Mouse (Mus musculus) heart, embryonic 11.5 days (tissue): ENCODE results near the gene Glis2. TPM values are rescaled to one million over a fixed set of nuclear protein-coding genes. Genes with fewer than 3 reads are reported as not detected.

Experiments used
- ATAC-seq: fragments of 200-750 bp; cut with Nextera tagmentation; replicated peaks from 2 replicates; pipeline ENCODE4 v1.8.0; 2017; ENCODE audit warnings: moderate library complexity; ENCODE audit not compliant: insufficient number of reproducible peaks, low FRiP score, low TSS enrichment
- H3K27ac ChIP-seq: fragments of 300-500 bp; sonication (generic); 2 replicates; pipeline ENCODE4 v1.5.1; 2014; ENCODE audit warnings: mild to moderate bottlenecking, low read depth, low read length
- H3K27me3 ChIP-seq: fragments of 300-500 bp; sonication (generic); 2 replicates; pipeline ENCODE4 v1.6.1; 2014; ENCODE audit warnings: mild to moderate bottlenecking, low read length, mixed read lengths; ENCODE audit not compliant: control insufficient read depth, insufficient read depth
- H3K36me3 ChIP-seq: fragments of 300-500 bp; sonication (generic); 2 replicates; pipeline ENCODE4 v1.6.1; 2014; ENCODE audit warnings: mild to moderate bottlenecking, low read length, moderate library complexity, mixed read lengths; ENCODE audit not compliant: control insufficient read depth, insufficient read depth
- H3K4me1 ChIP-seq: fragments of 300-500 bp; sonication (generic); 2 replicates; pipeline ENCODE4 v1.6.1; 2014; ENCODE audit warnings: low read length; ENCODE audit not compliant: control insufficient read depth, insufficient read depth
- H3K4me2 ChIP-seq: fragments of 300-500 bp; sonication (generic); 2 replicates; pipeline ENCODE4 v1.6.1; 2014; ENCODE audit warnings: mild to moderate bottlenecking, moderate library complexity
- H3K4me3 ChIP-seq: fragments of 300-500 bp; sonication (generic); 2 replicates; pipeline ENCODE4 v1.5.1; 2014; ENCODE audit warnings: low read depth, low read length
- H3K9ac ChIP-seq: fragments of 300-500 bp; sonication (generic); 2 replicates; pipeline ENCODE4 v1.6.1; 2014; ENCODE audit warnings: mild to moderate bottlenecking, low read depth, low read length, moderate library complexity
- H3K9me3 ChIP-seq: fragments of 300-500 bp; sonication (generic); replicated peaks from 2 replicates; pipeline ENCODE4 v1.6.1; 2016; ENCODE audit warnings: low read length; ENCODE audit not compliant: control insufficient read depth
- WGBS: fragments of 180-500 bp; shearing (Covaris S2); extraction: QIAGEN DNeasy Blood & Tissue Kit; methylation state at CpG from one replicate; pipeline ENCODE4 v1.1.7; 2014; ENCODE audit not compliant: insufficient replicate concordance; 5-methylcytosine and 5-hydroxymethylcytosine counted together
- polyA plus RNA-seq: library from polyadenylated mRNA; unstranded; fragments of >200 nt; fragmentation: Nextera tagmentation; extraction: Ambion mirVana; gene quantifications from 2 replicates; pipeline ENCODE4 v1.2.1, GENCODE M21; 2014

The Glis2 gene
- 19.3 and 23.3 TPM in 2 replicates for polyA plus RNA-seq

- peak; percentile 82 for ATAC-seq
- Histone ChIP-seq H3K27ac (peak within 1 kb of the TSS; percentile 95), H3K4me1 (peaks cover 55% of the 10 kb centered on the region), H3K4me2 (peak within 1 kb of the TSS; percentile 98), H3K36me3 (peaks cover 5% of the 10 kb centered on the region), H3K9me3 (no peaks in the 10 kb centered on the region), H3K27me3 (no peaks in the 10 kb centered on the region), H3K4me3 (peak within 1 kb of the TSS; percentile 91), H3K9ac (peak within 1 kb of the TSS; percentile 95)
- 2% methylated on average over 25 of the region's 74 CpGs for WGBS
Measured at GRCm38 (mm10) chr16:4593971-4594813, at the start of gene Glis2. Glis2 (plus strand) TSS chr16:4594713.

- H3K27ac ChIP-seq = no peak overlapping the region
- peaks cover 2% of the 10 kb centered on the region; the same call in 1 of the 2 replicates for H3K4me1 ChIP-seq
- peaks cover 8% of the 10 kb centered on the region; the same call in 1 of the 2 replicates for H3K36me3 ChIP-seq
- H3K4me2 ChIP-seq = no peak overlapping the region
- no peaks in the 10 kb centered on the region for H3K27me3 ChIP-seq
- H3K9me3 ChIP-seq = no peaks in the 10 kb centered on the region
- ATAC-seq = no peak
- WGBS = 60% methylated on average over 9 of the region's 9 CpGs
- no peak overlapping the region for H3K4me3 ChIP-seq
- H3K9ac ChIP-seq = no peak overlapping the region
Measured at GRCm38 (mm10) chr16:4544845-4545244, 49.7 kb upstream of the Glis2 start.

- Histone ChIP-seq H3K9me3 (no peaks in the 10 kb centered on the region), H3K9ac (no peak overlapping the region), H3K27me3 (no peaks in the 10 kb centered on the region), H3K4me1 (peaks cover 9% of the 10 kb centered on the region), H3K36me3 (peaks cover 12% of the 10 kb centered on the region), H3K27ac (no peak overlapping the region), H3K4me2 (no peak overlapping the region), H3K4me3 (no peak overlapping the region)
- no peak for ATAC-seq
- WGBS = 94% methylated on average over 8 of the region's 8 CpGs
Measured at GRCm38 (mm10) chr16:4546838-4547237, 47.7 kb upstream of the Glis2 start.

GRCm38 (mm10) chr16:4547611-4548010 is 46.9 kb upstream of the Glis2 start:
- ATAC-seq = no peak
- Histone ChIP-seq H3K27ac (no peak overlapping the region), H3K27me3 (no peaks in the 10 kb centered on the region), H3K4me3 (no peak overlapping the region), H3K4me2 (no peak overlapping the region), H3K9me3 (no peaks in the 10 kb centered on the region), H3K9ac (no peak overlapping the region), H3K36me3 (peaks cover 12% of the 10 kb centered on the region), H3K4me1 (peaks cover 13% of the 10 kb centered on the region)
- WGBS = 88% methylated on average over 5 of the region's 5 CpGs

GRCm38 (mm10) chr16:4548953-4549688 is 45.4 kb upstream of the Glis2 start:
- WGBS = 95% methylated on average over 18 of the region's 18 CpGs
- Histone ChIP-seq H3K36me3 (peaks cover 12% of the 10 kb centered on the region), H3K4me3 (no peak overlapping the region), H3K9ac (no peak overlapping the region), H3K27ac (no peak overlapping the region), H3K4me2 (no peak overlapping the region), H3K4me1 (peaks cover 24% of the 10 kb centered on the region), H3K9me3 (no peaks in the 10 kb centered on the region), H3K27me3 (no peaks in the 10 kb centered on the region)
- ATAC-seq = no peak

- no peaks in the 10 kb centered on the region for H3K9me3 ChIP-seq
- H3K27me3 ChIP-seq = no peaks in the 10 kb centered on the region
- H3K4me3 ChIP-seq = no peak overlapping the region
- no peak overlapping the region; the same call in 1 of the 2 replicates for H3K4me2 ChIP-seq
- ATAC-seq = no peak
- H3K9ac ChIP-seq = no peak overlapping the region
- peaks cover 24% of the 10 kb centered on the region for H3K4me1 ChIP-seq
- 39% methylated on average over 13 of the region's 13 CpGs for WGBS
- peaks cover 12% of the 10 kb centered on the region for H3K36me3 ChIP-seq
- no peak overlapping the region for H3K27ac ChIP-seq
Measured at GRCm38 (mm10) chr16:4551056-4551455, 43.5 kb upstream of the Glis2 start.

- Histone ChIP-seq H3K36me3 (peaks cover 11% of the 10 kb centered on the region), H3K27me3 (no peaks in the 10 kb centered on the region), H3K9me3 (no peaks in the 10 kb centered on the region), H3K9ac (no peak overlapping the region), H3K4me1 (peaks cover 26% of the 10 kb centered on the region), H3K27ac (no peak overlapping the region), H3K4me3 (no peak overlapping the region), H3K4me2 (no peak overlapping the region)
- no peak for ATAC-seq
- WGBS = 89% methylated on average over 12 of the region's 12 CpGs
Measured at GRCm38 (mm10) chr16:4551885-4552284, 42.6 kb upstream of the Glis2 start.

- Histone ChIP-seq H3K36me3 (peaks cover 7% of the 10 kb centered on the region; the same call in 1 of the 2 replicates), H3K4me3 (no peak overlapping the region), H3K9ac (peak overlapping the region; percentile 29), H3K27me3 (no peaks in the 10 kb centered on the region), H3K9me3 (no peaks in the 10 kb centered on the region), H3K27ac (peak overlapping the region; percentile 47), H3K4me2 (peak overlapping the region; percentile 10), H3K4me1 (peaks cover 37% of the 10 kb centered on the region)
- ATAC-seq = peak; percentile 83
- 26% methylated on average over 6 of the region's 6 CpGs for WGBS
Measured at GRCm38 (mm10) chr16:4552829-4553550, 41.5 kb upstream of the Glis2 start.
